Mouse (Mus musculus) right cerebral cortex, postnatal 25 days (tissue): ENCODE data around the gene Ahnak.
"Not testable (repeated sequence)": the region's sequence is repeated elsewhere in the genome, so short reads cannot be mapped to it uniquely, and the experiment has no call there.

Experiments used
- DNase-seq: peaks from one replicate; pipeline ENCODE4 v3.0.0; 2022

The Ahnak gene

GRCm38 (mm10) chr19:8997546-8997945, 8.5 kb downstream of the Ahnak start:
- DNase-seq = peak; percentile 74

GRCm38 (mm10) chr19:8998546-8998945, 9.5 kb downstream of the Ahnak start:
- no peak for DNase-seq

- no peak for DNase-seq
These were observed 10.1 kb downstream of the Ahnak start for GRCm38 (mm10) chr19:8999223-8999622.

GRCm38 (mm10) chr19:9006915-9007314, 17.8 kb downstream of the Ahnak start:
- DNase-seq = not testable (repeated sequence)

GRCm38 (mm10) chr19:9019298-9019697, 30.2 kb downstream of the Ahnak start:
- DNase-seq = no peak

GRCm38 (mm10) chr19:9023021-9023778, 34.1 kb downstream of the Ahnak start:
- DNase-seq = peak; percentile 11

- DNase-seq = no peak
These were observed 36.6 kb downstream of the Ahnak start for GRCm38 (mm10) chr19:9025562-9026257.

GRCm38 (mm10) chr19:9026634-9027033, 37.5 kb downstream of the Ahnak start:
- DNase-seq = no peak

GRCm38 (mm10) chr19:9027795-9028194, 38.7 kb downstream of the Ahnak start:
- no peak for DNase-seq

GRCm38 (mm10) chr19:9028375-9028774, 39.3 kb downstream of the Ahnak start:
- DNase-seq = no peak

GRCm38 (mm10) chr19:9029640-9030262, 40.7 kb downstream of the Ahnak start:
- DNase-seq = no peak

GRCm38 (mm10) chr19:9032502-9033129, 43.5 kb downstream of the Ahnak start:
- DNase-seq = no peak

GRCm38 (mm10) chr19:9033412-9034340, 44.6 kb downstream of the Ahnak start:
- no peak for DNase-seq

- DNase-seq = no peak
These were observed 45.4 kb downstream of the Ahnak start for GRCm38 (mm10) chr19:9034480-9034879.

GRCm38 (mm10) chr19:9035101-9035500, 46.0 kb downstream of the Ahnak start:
- DNase-seq = no peak

- DNase-seq = no peak
These were observed 49.1 kb downstream of the Ahnak start for GRCm38 (mm10) chr19:9038136-9038535.

GRCm38 (mm10) chr19:9039266-9039665, 50.2 kb downstream of the Ahnak start:
- DNase-seq = no peak

GRCm38 (mm10) chr19:9039928-9040327, 50.8 kb downstream of the Ahnak start:
- DNase-seq = no peak

- no peak for DNase-seq
These were observed 51.6 kb downstream of the Ahnak start for GRCm38 (mm10) chr19:9040649-9041048.

GRCm38 (mm10) chr19:9041074-9041473, 52.0 kb downstream of the Ahnak start:
- no peak for DNase-seq

GRCm38 (mm10) chr19:9043123-9043522, 54.0 kb downstream of the Ahnak start:
- DNase-seq = no peak

- no peak for DNase-seq
These were observed 55.2 kb downstream of the Ahnak start for GRCm38 (mm10) chr19:9044291-9044690.
